ENCODE assay signal across 11 mouse cellular contexts in the genomic region with DNA sequence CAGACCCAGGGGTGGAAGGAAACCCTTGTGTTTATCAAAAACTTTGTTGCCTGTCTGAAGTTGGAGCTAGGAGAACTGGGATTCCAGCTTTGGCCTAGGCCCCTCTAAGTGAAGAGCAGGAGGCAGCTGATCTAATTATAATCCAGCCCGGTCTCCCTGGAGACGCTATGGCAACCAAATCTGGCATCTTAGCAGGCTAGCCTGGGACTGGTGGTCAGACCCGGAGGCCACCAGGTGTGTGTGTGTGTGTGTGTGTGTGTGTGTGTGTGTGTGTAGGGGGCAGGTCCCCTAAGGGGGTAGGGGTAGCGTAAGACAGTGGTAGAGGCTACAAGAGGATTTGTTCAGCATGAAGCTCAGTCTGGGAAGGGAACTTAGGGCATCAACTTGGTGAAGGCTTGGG. TPM values are rescaled to one million over a fixed set of nuclear protein-coding genes. Genes with fewer than 3 reads are reported as not detected.
A peak's percentile ranks its signal among the peaks of the same experiment; 100 is the strongest.
DNase-seq lines count a peak whose midpoint lies in the region; ATAC-seq and TF ChIP-seq lines count a peak whose summit lies in the region.
"Had no signal": no experiment of that assay in that cellular context is flagged by ENCODE, and none has a peak within 500 bp of the region (broad histone marks: within the 10 kb centered on the region; RNA-seq: fewer than 3 reads in every experiment).

No protein-coding gene starts in this region.

- H3K9ac ChIP-seq in intestine, embryonic 14.5 days (ENCODE audit: low read length), result no peak overlapping the region
- H3K9ac ChIP-seq in intestine, postnatal 0 days (ENCODE audit: low read depth, low read length), result no peak overlapping the region
- no peak overlapping the region for H3K9ac ChIP-seq in limb, embryonic 15.5 days

- peak overlapping the region; percentile 89 for H3K4me2 ChIP-seq in intestine, embryonic 14.5 days (ENCODE audit: low read length)
- no peak overlapping the region for H3K4me2 ChIP-seq in intestine, postnatal 0 days (replicated peaks; ENCODE audit: low read depth)
- H3K4me2 ChIP-seq in limb, embryonic 15.5 days, result peak overlapping the region; percentile 90

- H3K4me1 ChIP-seq in intestine, embryonic 14.5 days (replicated peaks; ENCODE audit: control insufficient read depth, insufficient read depth, low read length), result peaks cover 34% of the 10 kb centered on the region
- peaks cover 16% of the 10 kb centered on the region; the same call in 1 of the 2 replicates for H3K4me1 ChIP-seq in intestine, postnatal 0 days (replicated peaks; ENCODE audit: control insufficient read depth, insufficient read depth, low read length)
- H3K4me1 ChIP-seq in limb, embryonic 15.5 days, result peaks cover 50% of the 10 kb centered on the region

- H3K4me3 ChIP-seq in intestine, embryonic 14.5 days (ENCODE audit: low read depth, low read length), result peak overlapping the region; percentile 59
- H3K4me3 ChIP-seq in intestine, postnatal 0 days (ENCODE audit: low read depth, low read length), result no peak overlapping the region
- H3K4me3 ChIP-seq in limb, embryonic 15.5 days, result no peak overlapping the region

- H3K9me3 ChIP-seq in intestine, embryonic 14.5 days (ENCODE audit: control insufficient read depth, low read length), result no peaks in the 10 kb centered on the region
- no peaks in the 10 kb centered on the region for H3K9me3 ChIP-seq in intestine, postnatal 0 days (ENCODE audit: control insufficient read depth)
- H3K9me3 ChIP-seq in limb, embryonic 15.5 days, result no peaks in the 10 kb centered on the region

- 0 out of 2 replicates have a peak, but pooled peaks have one; percentile 2 for ATAC-seq in intestine, embryonic 14.5 days (replicated peaks; ENCODE audit: low FRiP score, low TSS enrichment, low read depth)
- no peak for ATAC-seq in intestine, postnatal 0 days
- ATAC-seq in limb, embryonic 15.5 days (ENCODE audit: insufficient number of reproducible peaks, low FRiP score, low TSS enrichment, low read depth), result no peak
- ATAC-seq: Patski had no signal

- peak; percentile 66 for DNase-seq in intestine, embryonic 14.5 days (ENCODE audit: low spot score)
- DNase-seq in embryo, embryonic 10 days (ENCODE audit: low spot score), result peak; percentile 84
- peak; percentile 72 to 80 for DNase-seq in heart, postnatal 10 days
- DNase-seq in retina, embryonic 14.5 days (ENCODE audit: low spot score), result peak; percentile 89
- DNase-seq in ovary, postnatal 14 days (ENCODE audit: low spot score), result no peak
- DNase-seq in thymus, postnatal 4 days, result no peak

- peaks cover 12% of the 10 kb centered on the region for H3K36me3 ChIP-seq in intestine, embryonic 14.5 days (ENCODE audit: control insufficient read depth, insufficient read depth, low read length)
- H3K36me3 ChIP-seq in intestine, postnatal 0 days (ENCODE audit: control insufficient read depth, insufficient read depth), result no peaks in the 10 kb centered on the region; the same call in 1 of the 2 replicates
- peaks cover 20% of the 10 kb centered on the region for H3K36me3 ChIP-seq in limb, embryonic 15.5 days

- H3K27ac ChIP-seq in intestine, embryonic 14.5 days (ENCODE audit: low read depth), result peak overlapping the region; percentile 71; the same call in 1 of the 2 replicates
- H3K27ac ChIP-seq in intestine, postnatal 0 days (ENCODE audit: low read depth, low read length), result no peak overlapping the region
- H3K27ac ChIP-seq in limb, embryonic 15.5 days, result no peak overlapping the region; the same call in 1 of the 2 replicates

- TF ChIP-seq CTCF in intestine, postnatal 0 days (IDR thresholded peaks at IDR 0.05; ENCODE audit: low read depth), result no peak

- 52% methylated on average over 4 of the region's 4 CpGs for WGBS in intestine, embryonic 14.5 days
- WGBS in intestine, postnatal 0 days, result 67% methylated on average over 4 of the region's 4 CpGs
- WGBS in limb, embryonic 15.5 days, result 48% methylated on average over 4 of the region's 4 CpGs

- intact Hi-C loops in heart, postnatal 10 days (cut with DNase I), result loop anchor here (5.0 kb wide), 1 partner anchor 68 kb away; no protein-coding TSS in a partner anchor

- no peaks in the 10 kb centered on the region for H3K27me3 ChIP-seq in intestine, embryonic 14.5 days (replicated peaks; ENCODE audit: control insufficient read depth, insufficient read depth, low read length)
- H3K27me3 ChIP-seq in intestine, postnatal 0 days (replicated peaks; ENCODE audit: control insufficient read depth, insufficient read depth, low read length), result no peaks in the 10 kb centered on the region
- no peaks in the 10 kb centered on the region for H3K27me3 ChIP-seq in limb, embryonic 15.5 days
- H3K27me3 ChIP-seq: Patski had no signal

RNA-seq across cellular contexts. Expression of a gene that starts 10.5 kb away (rescaled TPM):
- 43.9 and 49.7 TPM in 2 replicates for polyA plus RNA-seq in intestine, embryonic 14.5 days (2014; fragmentation: Nextera tagmentation; extraction: Ambion mirVana)
- 29.4 and 30.2 TPM in 2 replicates for polyA plus RNA-seq in intestine, postnatal 0 days (2015; fragmentation: Nextera tagmentation; extraction: Ambion mirVana)
- 10 to 100 TPM; 27.7 to 31.3 TPM for total RNA-seq in heart, postnatal 10 days (2021)
- 56.3 and 57.8 TPM in 2 replicates for polyA plus RNA-seq in limb, embryonic 15.5 days (2015; fragmentation: Nextera tagmentation; extraction: Ambion mirVana)

RNA-seq across cellular contexts. Expression of a gene that starts 11.5 kb away (rescaled TPM):
- polyA plus RNA-seq in intestine, embryonic 14.5 days (2014; fragmentation: Nextera tagmentation; extraction: Ambion mirVana), result 59.9 and 60.7 TPM in 2 replicates
- polyA plus RNA-seq in intestine, postnatal 0 days (2015; fragmentation: Nextera tagmentation; extraction: Ambion mirVana), result 24.2 and 24.8 TPM in 2 replicates
- total RNA-seq in heart, postnatal 10 days (2021), result 10 to 100 TPM; 29.2 to 33.4 TPM
- polyA plus RNA-seq in limb, embryonic 15.5 days (2015; fragmentation: Nextera tagmentation; extraction: Ambion mirVana), result 30.6 and 32.5 TPM in 2 replicates

RNA-seq across cellular contexts. Expression of a gene that starts 13.6 kb away (rescaled TPM):
- polyA plus RNA-seq in intestine, embryonic 14.5 days (2014; fragmentation: Nextera tagmentation; extraction: Ambion mirVana), result not detected in 2 replicates
- polyA plus RNA-seq in intestine, postnatal 0 days (2015; fragmentation: Nextera tagmentation; extraction: Ambion mirVana), result not detected in 2 replicates
- not detected for total RNA-seq in heart, postnatal 10 days (2021)
- not detected in 2 replicates for polyA plus RNA-seq in limb, embryonic 15.5 days (2015; fragmentation: Nextera tagmentation; extraction: Ambion mirVana)
- total RNA-seq: heart, postnatal 36 days had no signal
- polyA plus RNA-seq: Patski; spleen, adult 2 months had no signal

RNA-seq across cellular contexts. Expression of a gene that starts 21.6 kb away (rescaled TPM):
- polyA plus RNA-seq in intestine, embryonic 14.5 days (2014; fragmentation: Nextera tagmentation; extraction: Ambion mirVana), result 1.5 and 1.7 TPM in 2 replicates
- polyA plus RNA-seq in intestine, postnatal 0 days (2015; fragmentation: Nextera tagmentation; extraction: Ambion mirVana), result 0.29 TPM in 2 replicates
- not detected for total RNA-seq in heart, postnatal 10 days (2021)
- 1.2 and 1.3 TPM in 2 replicates for polyA plus RNA-seq in limb, embryonic 15.5 days (2015; fragmentation: Nextera tagmentation; extraction: Ambion mirVana)
- total RNA-seq: heart, postnatal 36 days had no signal
- polyA plus RNA-seq: Patski; spleen, adult 2 months had no signal

RNA-seq across cellular contexts. Expression of a gene that starts 29.7 kb away (rescaled TPM):
- 32.3 and 33.7 TPM in 2 replicates for polyA plus RNA-seq in intestine, embryonic 14.5 days (2014; fragmentation: Nextera tagmentation; extraction: Ambion mirVana)
- 8.9 and 10.1 TPM in 2 replicates for polyA plus RNA-seq in intestine, postnatal 0 days (2015; fragmentation: Nextera tagmentation; extraction: Ambion mirVana)
- 100 to 1,000 TPM; 284 to 331 TPM for total RNA-seq in heart, postnatal 10 days (2021)
- 78.4 and 79.9 TPM in 2 replicates for polyA plus RNA-seq in limb, embryonic 15.5 days (2015; fragmentation: Nextera tagmentation; extraction: Ambion mirVana)

Comparison
In these comparisons a context has a peak if more than half of its experiments do, and no peak if none do; other contexts are left out.
1. DNase-seq: peak in intestine, embryonic 14.5 days (single experiment), embryo, embryonic 10 days (single experiment), heart, postnatal 10 days (2 of 2) and retina, embryonic 14.5 days (single experiment); none in ovary, postnatal 14 days (single experiment) and thymus, postnatal 4 days (single experiment).